Mouse (Mus musculus): ENCODE data around the gene Urm1.

Urm1 gene

DNA sequence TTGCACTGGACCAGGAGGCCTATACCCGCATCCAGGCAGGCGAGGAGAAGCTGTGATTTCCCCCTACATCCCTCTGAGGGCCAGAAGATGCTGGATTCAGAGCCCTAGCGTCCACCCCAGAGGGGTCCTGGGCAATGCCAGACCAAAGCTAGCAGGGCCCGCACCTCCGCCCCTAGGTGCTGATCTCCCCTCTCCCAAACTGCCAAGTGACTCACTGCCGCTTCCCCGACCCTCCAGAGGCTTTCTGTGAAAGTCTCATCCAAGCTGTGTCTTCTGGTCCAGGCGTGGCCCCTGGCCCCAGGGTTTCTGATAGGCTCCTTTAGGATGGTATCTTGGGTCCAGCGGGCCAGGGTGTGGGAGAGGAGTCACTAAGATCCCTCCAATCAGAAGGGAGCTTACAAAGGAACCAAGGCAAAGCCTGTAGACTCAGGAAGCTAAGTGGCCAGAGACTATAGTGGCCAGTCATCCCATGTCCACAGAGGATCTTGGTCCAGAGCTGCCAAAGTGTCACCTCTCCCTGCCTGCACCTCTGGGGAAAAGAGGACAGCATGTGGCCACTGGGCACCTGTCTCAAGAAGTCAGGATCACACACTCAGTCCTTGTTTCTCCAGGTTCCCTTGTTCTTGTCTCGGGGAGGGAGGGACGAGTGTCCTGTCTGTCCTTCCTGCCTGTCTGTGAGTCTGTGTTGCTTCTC, 4.0 kb upstream of the Urm1 start:
- ChIA-PET POLR2A (interaction anchor here in 3 of 4 experiments (0.7 to 2.9 kb wide), 11 partner anchors 9 to 247 kb away, joined by 3 to 15 read pairs (median 4); no protein-coding TSS in a partner anchor), CTCF (interaction anchor here in 3 of 4 experiments (0.6 to 6.5 kb wide), 7 partner anchors 13 to 51 kb away, joined by 3 to 79 read pairs (median 14); partner anchors contain the start of gene Slc27a4 (in 1 of the 3))

- POLR2A ChIA-PET: interaction anchor here (0.6 to 7.7 kb wide), 45 partner anchors 9 to 721 kb away, joined by 3 to 97 read pairs (median 4); partner anchors contain the start of genes Slc27a4 (in 4 of the 4), Coq4 (in 1 of the 4) and Rapgef1 (in 1 of the 4)
- CTCF ChIA-PET: interaction anchor here (0.5 to 6.5 kb wide), 64 partner anchors 9 to 1310 kb away, joined by 3 to 79 read pairs (median 5); partner anchors contain the start of genes Cercam (in 3 of the 4), Slc27a4 (in 2 of the 4), Coq4 (in 1 of the 4) and Pkn3 (in 1 of the 4)
Measured at GRCm38 (mm10) chr2:29817426-29818232, 2.2 kb upstream of the Urm1 start.

GRCm38 (mm10) chr2:29819363-29819762, 512 bp upstream of the Urm1 start:
- ChIA-PET POLR2A (interaction anchor here (0.7 to 7.7 kb wide), 32 partner anchors 8 to 336 kb away, joined by 3 to 97 read pairs (median 6); partner anchors contain the start of gene Slc27a4 (in 1 of the 4)), CTCF (interaction anchor here in 3 of 4 experiments (0.7 to 6.5 kb wide), 11 partner anchors 15 to 201 kb away, joined by 3 to 79 read pairs (median 7); partner anchors contain the start of genes Rapgef1 (in 1 of the 3) and Slc27a4 (in 1 of the 3))

DNA sequence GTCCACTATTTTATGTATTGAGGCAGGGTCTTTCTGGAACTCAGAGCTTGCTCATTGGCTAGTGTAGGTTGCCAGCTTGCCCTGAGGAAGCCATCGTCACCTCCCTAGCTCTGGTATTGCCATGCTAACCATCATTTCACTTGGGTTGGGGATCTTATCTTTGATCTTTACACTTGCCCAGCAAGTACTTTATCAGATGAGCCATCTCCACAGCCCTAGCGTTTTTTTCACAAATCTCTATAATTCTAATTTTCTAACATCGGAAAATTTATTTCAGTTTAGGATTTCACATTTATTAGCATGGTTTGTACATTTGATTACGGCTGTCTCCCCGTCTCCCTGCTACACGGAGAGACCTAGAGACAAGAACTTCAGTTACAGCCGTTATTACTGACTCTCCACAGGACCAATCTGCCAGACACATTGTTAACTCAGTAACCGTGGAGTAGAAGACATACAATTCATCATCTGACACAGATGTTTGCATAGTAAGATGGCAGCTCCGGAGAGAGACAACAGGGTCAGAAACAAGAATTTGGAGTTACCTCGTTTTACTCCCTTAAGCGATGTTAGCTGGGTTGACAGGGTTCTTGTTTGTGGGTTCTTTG, 6.5 kb downstream of the Urm1 start:
- ChIA-PET POLR2A (interaction anchor here (0.6 to 3.6 kb wide), 40 partner anchors 8 to 761 kb away, joined by 3 to 25 read pairs (median 4); partner anchors contain the start of genes Slc27a4 (in 2 of the 4), Coq4 (in 1 of the 4), Odf2 (in 1 of the 4) and Zdhhc12 (in 1 of the 4)), CTCF (interaction anchor here in 2 of 4 experiments (0.8 to 2.7 kb wide), 7 partner anchors 9 to 64 kb away, joined by 3 to 8 read pairs (median 5); partner anchors contain the start of genes Cercam (in 1 of the 2) and Slc27a4 (in 1 of the 2))

- POLR2A ChIA-PET: interaction anchor here (0.5 to 3.7 kb wide), 69 partner anchors 8 to 1477 kb away, joined by 3 to 25 read pairs (median 4); partner anchors contain the start of genes Slc27a4 (in 2 of the 4), 1700007K13Rik (in 1 of the 4), Coq4 (in 1 of the 4) and Odf2 (in 1 of the 4)
- CTCF ChIA-PET: interaction anchor here (0.5 to 2.7 kb wide), 19 partner anchors 8 to 1204 kb away, joined by 3 to 8 read pairs (median 3); partner anchors contain the start of genes Cercam (in 1 of the 4) and Slc27a4 (in 1 of the 4)
Measured at GRCm38 (mm10) chr2:29826926-29827708, 7.2 kb downstream of the Urm1 start.

GRCm38 (mm10) chr2:29827709-29828024, 7.8 kb downstream of the Urm1 start:
- ChIA-PET POLR2A (interaction anchor here (0.5 to 3.7 kb wide), 61 partner anchors 8 to 1477 kb away, joined by 3 to 25 read pairs (median 4); partner anchors contain the start of genes Slc27a4 (in 2 of the 4), 1700007K13Rik (in 1 of the 4), Odf2 (in 1 of the 4) and Zer1 (in 1 of the 4)), CTCF (interaction anchor here (0.5 to 2.7 kb wide), 17 partner anchors 8 to 1205 kb away, joined by 3 to 8 read pairs (median 4); partner anchors contain the start of gene Slc27a4 (in 1 of the 4))

DNA sequence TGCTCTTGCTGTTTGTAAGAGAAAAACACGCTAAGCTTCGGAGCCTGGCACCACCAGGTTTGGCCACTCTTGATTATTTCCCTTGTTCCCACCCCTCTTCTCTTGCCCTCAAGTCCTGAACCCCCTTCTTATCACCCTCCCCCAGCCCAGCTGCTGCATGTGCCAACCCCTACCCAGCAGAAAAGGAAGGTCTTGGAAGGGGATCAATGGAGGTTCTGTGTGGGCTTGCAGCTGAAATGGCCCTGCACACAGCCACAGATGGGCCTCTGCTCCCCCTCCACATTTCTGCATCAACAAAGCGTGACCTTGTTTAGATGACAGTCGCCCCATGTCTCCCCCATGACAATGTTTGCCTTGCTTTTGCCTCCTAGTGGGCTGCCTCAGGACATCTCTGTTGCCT, 11.2 kb downstream of the Urm1 start:
- ChIA-PET CTCF (interaction anchor here in 1 of 4 experiments (3.7 kb wide), 1 partner anchor 28 kb away, joined by 13 read pairs; no protein-coding TSS in a partner anchor), POLR2A (interaction anchor here in 2 of 4 experiments (2.3 to 7.9 kb wide), 3 partner anchors 11 to 24 kb away, joined by 6 to 76 read pairs (median 20); partner anchors contain the start of gene Urm1 (in 2 of the 2))

DNA sequence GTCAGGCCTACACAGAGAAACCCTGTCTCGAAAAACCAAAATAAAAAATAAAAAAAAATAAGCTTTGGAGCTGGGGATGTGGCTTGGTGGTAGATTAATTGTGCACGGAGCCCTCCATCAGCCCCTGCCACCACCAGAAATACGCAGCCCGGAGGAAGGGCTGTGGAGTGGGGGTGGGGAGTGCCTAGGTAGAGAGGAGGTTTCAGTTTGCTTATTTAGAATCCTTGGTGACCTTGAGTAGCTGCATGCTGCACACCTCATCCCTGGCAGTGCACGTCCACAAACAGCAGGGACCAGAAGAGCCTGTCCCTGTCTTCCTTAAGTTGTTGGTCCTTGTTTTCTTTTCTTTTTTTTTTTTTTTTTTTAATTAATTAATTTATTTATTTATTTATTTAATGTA, 13.9 kb downstream of the Urm1 start:
- ChIA-PET CTCF (interaction anchor here (0.6 to 4.2 kb wide), 19 partner anchors 9 to 454 kb away, joined by 3 to 31 read pairs (median 4); partner anchors contain the start of genes Cercam (in 1 of the 4), Slc27a4 (in 1 of the 4) and Urm1 (in 1 of the 4)), POLR2A (interaction anchor here (0.6 to 7.9 kb wide), 38 partner anchors 10 to 601 kb away, joined by 3 to 97 read pairs (median 4); partner anchors contain the start of genes Urm1 (in 3 of the 4), Trub2 (in 2 of the 4), Odf2 (in 1 of the 4) and Slc27a4 (in 1 of the 4))

GRCm38 (mm10) chr2:29835391-29835899, 15.6 kb downstream of the Urm1 start:
- ChIA-PET CTCF (interaction anchor here (0.5 to 4.2 kb wide), 22 partner anchors 8 to 368 kb away, joined by 3 to 31 read pairs (median 4); partner anchors contain the start of genes Cercam (in 2 of the 4) and Urm1 (in 1 of the 4)), POLR2A (interaction anchor here (0.6 to 7.9 kb wide), 48 partner anchors 8 to 316 kb away, joined by 3 to 97 read pairs (median 4); partner anchors contain the start of genes Urm1 (in 3 of the 4), Odf2 (in 2 of the 4), Cercam (in 1 of the 4) and Coq4 (in 1 of the 4))

GRCm38 (mm10) chr2:29839460-29839859, 19.6 kb downstream of the Urm1 start:
- CTCF ChIA-PET: interaction anchor here in 3 of 4 experiments (0.5 to 2.8 kb wide), 5 partner anchors 19 to 460 kb away, joined by 3 to 10 read pairs (median 4); no protein-coding TSS in a partner anchor
- POLR2A ChIA-PET: interaction anchor here in 3 of 4 experiments (0.6 to 3.5 kb wide), 12 partner anchors 10 to 104 kb away, joined by 3 to 15 read pairs (median 4); partner anchors contain the start of genes Odf2 (in 1 of the 3) and Urm1 (in 1 of the 3)

GRCm38 (mm10) chr2:29843231-29844105, 23.6 kb downstream of the Urm1 start:
- ChIA-PET POLR2A (interaction anchor here in 2 of 4 experiments (0.9 to 4.0 kb wide), 17 partner anchors 9 to 219 kb away, joined by 3 to 31 read pairs (median 4); partner anchors contain the start of genes Sptan1 (in 1 of the 2) and Urm1 (in 1 of the 2)), CTCF (interaction anchor here in 2 of 4 experiments (1.0 to 1.7 kb wide), 4 partner anchors 16 to 67 kb away, joined by 3 to 5 read pairs (median 4); partner anchors contain the start of gene Cercam (in 1 of the 2))

GRCm38 (mm10) chr2:29844115-29844514, 24.2 kb downstream of the Urm1 start:
- ChIA-PET CTCF (interaction anchor here in 3 of 4 experiments (0.9 to 2.4 kb wide), 10 partner anchors 8 to 1085 kb away, joined by 3 to 9 read pairs (median 4); partner anchors contain the start of gene Ptges (in 1 of the 3)), POLR2A (interaction anchor here in 3 of 4 experiments (0.6 to 6.9 kb wide), 23 partner anchors 9 to 218 kb away, joined by 3 to 71 read pairs (median 4); partner anchors contain the start of genes Cercam (in 1 of the 3), Slc27a4 (in 1 of the 3), Sptan1 (in 1 of the 3) and Urm1 (in 1 of the 3))

DNA sequence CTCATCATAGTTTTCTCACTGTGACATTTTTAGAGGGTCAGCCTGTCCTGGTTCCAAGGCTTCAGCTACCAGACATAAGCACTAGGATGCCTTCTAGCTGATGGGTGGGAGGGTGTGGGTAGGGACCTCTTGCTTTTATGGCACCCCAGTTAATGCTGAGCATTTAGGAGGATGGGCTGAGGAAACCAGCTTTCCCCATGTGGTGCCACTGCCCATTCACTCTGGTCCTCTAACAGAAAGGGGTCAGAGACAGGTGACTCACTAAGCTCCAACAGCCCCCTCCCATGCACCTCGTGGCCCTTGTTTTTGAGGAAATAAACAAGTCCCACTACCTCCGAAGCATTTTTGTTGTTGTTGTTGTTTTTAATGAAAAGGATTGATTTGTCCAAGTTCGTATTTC, 24.8 kb downstream of the Urm1 start:
- POLR2A ChIA-PET: interaction anchor here (0.6 to 6.9 kb wide), 31 partner anchors 10 to 1203 kb away, joined by 3 to 71 read pairs (median 4); partner anchors contain the start of genes Urm1 (in 3 of the 4), Slc27a4 (in 2 of the 4), Cercam (in 1 of the 4) and Odf2 (in 1 of the 4)
- CTCF ChIA-PET: interaction anchor here (0.7 to 2.4 kb wide), 11 partner anchors 9 to 1085 kb away, joined by 3 to 9 read pairs (median 4); partner anchors contain the start of gene Ptges (in 1 of the 4)

- ChIA-PET POLR2A (interaction anchor here (0.5 to 6.9 kb wide), 23 partner anchors 10 to 289 kb away, joined by 3 to 71 read pairs (median 7); partner anchors contain the start of genes Urm1 (in 3 of the 4), Odf2 (in 1 of the 4) and Slc27a4 (in 1 of the 4)), CTCF (interaction anchor here (0.6 to 2.4 kb wide), 10 partner anchors 10 to 1215 kb away, joined by 3 to 9 read pairs (median 4); no protein-coding TSS in a partner anchor)
Measured at GRCm38 (mm10) chr2:29845636-29846035, 25.8 kb downstream of the Urm1 start.

Measured in embryonic stem cell, embryonic (primary cell).